Mouse (Mus musculus): Measurements from ENCODE around the gene Ppp1ca.

Gene Ppp1ca

DNA sequence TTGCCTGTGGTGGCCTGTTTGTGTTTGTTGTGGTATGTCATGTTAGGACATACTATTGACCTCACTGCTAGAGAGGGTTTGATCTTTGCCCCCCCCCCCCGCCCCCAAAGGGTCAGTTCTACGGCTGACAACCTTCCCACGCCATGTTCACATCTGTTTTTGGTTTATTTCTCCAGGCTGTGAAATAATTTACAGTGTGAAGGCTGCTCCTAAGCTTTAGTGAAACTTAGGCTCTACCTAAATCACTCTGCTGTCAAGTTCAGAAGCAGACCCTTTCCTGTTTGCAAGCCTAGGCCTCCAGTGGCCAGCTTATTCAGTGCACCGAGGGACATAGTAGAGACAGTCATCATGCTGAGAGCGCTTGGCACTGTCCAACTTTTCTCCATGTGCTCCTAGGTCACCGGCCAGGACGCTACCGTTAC is 48.4 kb downstream of the Ppp1ca start:
- no peak for DNase-seq

DNA sequence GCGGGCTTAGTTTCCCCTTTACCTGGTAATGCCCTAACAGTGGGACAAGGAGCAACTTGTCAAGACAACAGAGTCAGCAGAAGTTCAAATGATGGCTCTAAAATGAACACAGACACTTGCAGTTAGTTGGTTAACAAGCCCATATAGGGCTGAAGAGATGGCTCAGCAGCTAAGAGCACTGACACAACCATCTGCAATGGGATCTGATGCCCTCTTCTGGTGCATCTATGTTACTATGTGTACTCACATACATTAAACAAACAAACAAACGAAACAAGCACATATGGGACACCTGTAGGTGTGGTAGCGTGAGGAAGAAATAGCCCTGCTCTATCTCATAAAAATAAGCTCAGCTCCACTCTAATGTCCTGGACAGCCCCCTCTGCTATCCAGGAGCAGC is 50.6 kb downstream of the Ppp1ca start:
- DNase-seq = no peak

DNA sequence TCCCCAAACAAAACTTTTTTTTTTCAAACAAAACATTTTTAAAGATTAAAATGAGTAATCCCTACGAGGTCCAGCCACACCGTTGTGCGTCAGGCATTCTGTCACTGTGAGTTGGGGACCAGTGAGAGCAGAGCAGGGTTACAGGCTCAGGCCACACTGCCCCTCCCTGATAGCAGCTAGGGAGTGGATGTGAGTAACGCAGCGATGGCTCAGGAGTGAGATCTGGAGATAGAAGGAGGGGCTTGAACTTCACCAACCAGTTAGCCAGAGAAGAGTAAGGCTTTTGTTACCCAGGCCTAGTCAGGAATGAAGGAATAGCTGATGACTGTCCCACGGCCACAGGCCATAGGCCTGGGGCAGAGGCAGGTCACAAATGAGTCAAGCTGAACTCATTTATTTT is 52.9 kb downstream of the Ppp1ca start:
- no peak for DNase-seq
